Mouse (Mus musculus): ENCODE results near the gene Il12a. TPM values are rescaled to one million over a fixed set of nuclear protein-coding genes. Genes with fewer than 3 reads are reported as not detected.

Gene Il12a
- polyA plus RNA-seq, 1 experiment from 2014 or later, result 0.25 TPM

DNA sequence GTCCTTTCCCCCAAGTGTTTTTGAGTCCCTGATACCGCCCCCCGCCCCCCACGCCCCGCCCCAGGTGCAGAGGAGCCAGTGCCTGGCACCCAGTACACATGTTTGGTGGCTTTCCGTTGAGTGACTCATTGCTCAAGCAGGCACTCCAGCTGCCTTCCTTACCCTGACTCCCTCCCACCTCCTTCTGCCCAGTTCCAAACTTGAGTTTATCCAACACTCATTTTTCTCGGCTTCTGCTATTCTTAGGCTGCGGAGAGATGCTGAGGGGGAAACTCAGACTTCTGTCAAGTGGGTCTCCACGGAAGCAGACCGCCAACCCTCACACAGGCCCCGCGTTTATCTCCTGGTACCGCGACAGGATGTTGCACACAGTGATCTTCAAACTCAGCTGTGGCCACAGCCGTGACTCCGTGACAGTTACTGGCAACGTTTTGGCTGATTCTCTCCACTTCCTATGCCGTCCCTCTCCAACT is 13.6 kb upstream of the Il12a start:
- no peaks in the 10 kb centered on the region for H3K4me1 ChIP-seq (ENCODE audit: control insufficient read depth, insufficient read depth, low read length)
- H3K9me3 ChIP-seq (ENCODE audit: control insufficient read depth, low read length), result no peaks in the 10 kb centered on the region
- no peak overlapping the region for H3K27ac ChIP-seq (ENCODE audit: low read depth, low read length)
- ATAC-seq (ENCODE audit: insufficient read depth, low FRiP score, low TSS enrichment), result no peak
- H3K36me3 ChIP-seq (ENCODE audit: control insufficient read depth, insufficient read depth, low read length), result no peaks in the 10 kb centered on the region
- H3K9ac ChIP-seq (ENCODE audit: low read length), result no peak overlapping the region
- 50% methylated on average over 17 of the region's 17 CpGs for WGBS
- H3K4me3 ChIP-seq (ENCODE audit: low read depth, low read length), result no peak overlapping the region
- no peak for DNase-seq (ENCODE audit: low spot score)
- H3K27me3 ChIP-seq (ENCODE audit: control insufficient read depth, insufficient read depth, low read length), result no peaks in the 10 kb centered on the region
- no peak overlapping the region for H3K4me2 ChIP-seq (ENCODE audit: low read depth)

DNA sequence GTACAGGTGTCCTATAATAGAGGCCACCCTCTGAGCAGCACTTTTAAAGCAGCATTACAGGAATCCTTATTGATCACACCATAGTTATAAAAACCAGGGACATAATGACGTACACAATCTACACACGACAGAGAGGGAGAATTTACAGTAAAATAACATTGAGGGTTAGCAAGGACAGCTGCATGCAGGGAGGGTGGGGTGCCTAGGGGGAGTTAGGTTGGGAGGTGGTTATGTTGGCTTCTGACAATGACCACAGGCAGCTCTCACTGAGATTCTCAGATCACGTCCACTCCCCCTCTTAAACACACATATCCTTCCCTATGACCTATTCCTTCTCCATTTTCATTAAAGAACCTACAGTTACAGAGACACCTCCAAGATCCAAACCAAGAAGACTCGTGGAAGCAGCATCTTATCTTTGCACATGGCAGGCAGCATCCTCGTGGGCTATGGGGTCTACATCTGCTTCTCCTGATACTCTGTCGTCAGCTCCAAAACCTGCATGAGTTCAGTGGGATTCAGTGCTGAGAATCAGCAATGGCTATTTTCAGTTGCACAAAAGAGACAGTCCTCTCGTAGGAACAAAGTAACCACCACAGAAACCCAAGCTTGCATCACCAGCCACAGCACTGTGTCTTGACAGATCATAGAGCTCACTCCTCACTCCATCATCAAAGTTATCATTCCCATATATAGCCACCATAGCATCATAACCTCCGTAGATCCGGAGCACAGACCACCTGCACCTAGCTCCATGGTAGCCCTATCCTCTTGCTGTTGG is 11.4 kb upstream of the Il12a start:
- H3K9ac ChIP-seq (ENCODE audit: low read length), result no peak overlapping the region
- H3K4me3 ChIP-seq (ENCODE audit: low read depth, low read length), result no peak overlapping the region
- no peaks in the 10 kb centered on the region for H3K36me3 ChIP-seq (ENCODE audit: control insufficient read depth, insufficient read depth, low read length)
- ATAC-seq (ENCODE audit: insufficient read depth, low FRiP score, low TSS enrichment) (no peak), DNase-seq (ENCODE audit: low spot score) (no peak)
- H3K27me3 ChIP-seq (ENCODE audit: control insufficient read depth, insufficient read depth, low read length), result no peaks in the 10 kb centered on the region
- 88% methylated on average over 9 of the region's 9 CpGs for WGBS
- H3K4me1 ChIP-seq (ENCODE audit: control insufficient read depth, insufficient read depth, low read length), result no peaks in the 10 kb centered on the region
- no peak overlapping the region for H3K27ac ChIP-seq (ENCODE audit: low read depth, low read length)
- H3K9me3 ChIP-seq (ENCODE audit: control insufficient read depth, low read length), result no peaks in the 10 kb centered on the region
- H3K4me2 ChIP-seq (ENCODE audit: low read depth), result no peak overlapping the region

DNA sequence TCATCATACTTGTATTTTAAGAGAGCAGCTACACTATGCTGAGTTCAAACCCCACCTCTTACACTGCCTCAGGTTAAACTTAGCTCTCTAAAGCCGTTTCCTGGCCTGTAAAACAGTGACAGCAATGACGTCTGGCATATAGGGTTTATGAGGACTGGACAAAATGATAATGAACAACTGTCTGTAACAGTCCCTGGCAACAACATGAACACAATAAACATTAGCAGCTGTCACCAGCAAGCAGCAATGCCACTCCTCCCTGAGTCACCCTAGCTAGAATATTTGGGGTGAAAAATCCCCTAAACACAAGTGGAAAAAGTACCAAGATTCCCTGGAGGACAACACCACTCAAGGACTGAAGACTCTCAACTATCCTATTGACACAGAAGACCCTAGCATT is 6.9 kb upstream of the Il12a start:
- H3K9me3 ChIP-seq (ENCODE audit: control insufficient read depth, low read length), result no peaks in the 10 kb centered on the region
- WGBS, result 66% methylated on average over 2 of the region's 2 CpGs
- no peak for DNase-seq (ENCODE audit: low spot score)
- no peaks in the 10 kb centered on the region for H3K4me1 ChIP-seq (ENCODE audit: control insufficient read depth, insufficient read depth, low read length)
- H3K4me3 ChIP-seq (ENCODE audit: low read depth, low read length), result no peak overlapping the region
- H3K36me3 ChIP-seq (ENCODE audit: control insufficient read depth, insufficient read depth, low read length), result no peaks in the 10 kb centered on the region
- H3K4me2 ChIP-seq (ENCODE audit: low read depth), result no peak overlapping the region
- no peaks in the 10 kb centered on the region for H3K27me3 ChIP-seq (ENCODE audit: control insufficient read depth, insufficient read depth, low read length)
- H3K27ac ChIP-seq (ENCODE audit: low read depth, low read length), result no peak overlapping the region
- no peak for ATAC-seq (ENCODE audit: insufficient read depth, low FRiP score, low TSS enrichment)
- H3K9ac ChIP-seq (ENCODE audit: low read length), result no peak overlapping the region

DNA sequence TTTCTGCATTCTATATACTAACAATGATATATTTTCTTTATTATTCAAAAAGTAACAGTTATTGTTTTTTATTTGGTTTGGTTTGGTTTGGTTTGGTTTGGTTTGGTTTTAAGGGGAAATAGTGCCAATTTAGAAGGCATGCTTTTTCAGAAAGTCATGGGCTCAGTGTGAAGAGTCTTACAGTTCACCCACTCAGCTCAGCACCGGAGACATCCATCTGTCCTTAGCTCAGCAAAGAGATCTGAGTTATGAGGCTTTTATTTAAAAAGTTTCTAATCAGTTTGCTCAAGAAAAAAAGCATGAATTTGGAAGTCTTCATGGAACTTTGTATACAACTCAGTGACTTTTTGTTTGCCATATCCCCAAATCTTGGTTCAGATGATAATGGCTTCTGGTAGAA is 6.2 kb upstream of the Il12a start:
- no peak overlapping the region for H3K27ac ChIP-seq (ENCODE audit: low read depth, low read length)
- H3K4me2 ChIP-seq (ENCODE audit: low read depth), result no peak overlapping the region
- WGBS, result 90% methylated on average over 1 of the region's 1 CpGs
- no peaks in the 10 kb centered on the region for H3K4me1 ChIP-seq (ENCODE audit: control insufficient read depth, insufficient read depth, low read length)
- no peaks in the 10 kb centered on the region for H3K36me3 ChIP-seq (ENCODE audit: control insufficient read depth, insufficient read depth, low read length)
- H3K27me3 ChIP-seq (ENCODE audit: control insufficient read depth, insufficient read depth, low read length), result no peaks in the 10 kb centered on the region
- H3K9ac ChIP-seq (ENCODE audit: low read length), result no peak overlapping the region
- ATAC-seq (ENCODE audit: insufficient read depth, low FRiP score, low TSS enrichment) (no peak), DNase-seq (ENCODE audit: low spot score) (no peak)
- H3K4me3 ChIP-seq (ENCODE audit: low read depth, low read length), result no peak overlapping the region
- no peaks in the 10 kb centered on the region for H3K9me3 ChIP-seq (ENCODE audit: control insufficient read depth, low read length)

DNA sequence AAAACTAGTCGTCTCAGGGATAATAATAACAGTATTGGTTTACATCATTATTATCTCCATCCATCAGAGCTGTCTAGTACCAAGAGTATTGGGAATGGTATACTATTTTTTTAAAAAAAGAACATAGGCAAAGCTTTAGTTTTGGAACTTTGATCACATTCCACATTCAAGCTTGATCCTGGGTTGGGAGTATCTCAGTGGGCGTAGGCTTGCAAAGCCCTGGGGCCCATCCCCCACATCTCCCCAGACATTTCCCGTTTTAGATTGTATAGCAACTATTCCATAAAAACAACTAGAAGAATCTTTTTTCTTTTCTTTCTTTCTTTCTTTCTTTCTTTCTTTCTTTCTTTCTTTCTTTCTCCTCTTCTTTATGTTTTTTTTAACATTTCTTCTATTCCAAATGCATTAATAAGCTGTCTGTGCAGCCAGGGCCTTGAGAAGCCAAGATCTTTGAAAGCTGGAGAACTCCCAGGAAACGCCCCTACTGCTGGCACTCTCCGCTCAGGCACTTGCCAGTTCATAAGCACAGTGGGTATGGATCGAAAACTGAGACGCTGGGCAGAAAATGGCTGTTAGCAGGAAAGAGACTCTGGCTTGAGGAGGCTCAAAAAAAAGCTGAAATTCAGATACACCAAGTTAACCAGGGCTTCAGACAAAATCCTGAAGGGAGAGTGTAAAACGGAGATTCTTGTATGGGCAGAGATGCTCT is 3.4 kb upstream of the Il12a start:
- no peak overlapping the region for H3K4me2 ChIP-seq (ENCODE audit: low read depth)
- H3K36me3 ChIP-seq (ENCODE audit: control insufficient read depth, insufficient read depth, low read length), result no peaks in the 10 kb centered on the region
- H3K27ac ChIP-seq (ENCODE audit: low read depth, low read length), result no peak overlapping the region
- 84% methylated on average over 8 of the region's 8 CpGs for WGBS
- no peaks in the 10 kb centered on the region for H3K4me1 ChIP-seq (ENCODE audit: control insufficient read depth, insufficient read depth, low read length)
- no peak overlapping the region for H3K9ac ChIP-seq (ENCODE audit: low read length)
- H3K9me3 ChIP-seq (ENCODE audit: control insufficient read depth, low read length), result no peaks in the 10 kb centered on the region
- no peak overlapping the region for H3K4me3 ChIP-seq (ENCODE audit: low read depth, low read length)
- DNase-seq (ENCODE audit: low spot score) (no peak), ATAC-seq (ENCODE audit: insufficient read depth, low FRiP score, low TSS enrichment) (no peak)
- no peaks in the 10 kb centered on the region for H3K27me3 ChIP-seq (ENCODE audit: control insufficient read depth, insufficient read depth, low read length)

DNA sequence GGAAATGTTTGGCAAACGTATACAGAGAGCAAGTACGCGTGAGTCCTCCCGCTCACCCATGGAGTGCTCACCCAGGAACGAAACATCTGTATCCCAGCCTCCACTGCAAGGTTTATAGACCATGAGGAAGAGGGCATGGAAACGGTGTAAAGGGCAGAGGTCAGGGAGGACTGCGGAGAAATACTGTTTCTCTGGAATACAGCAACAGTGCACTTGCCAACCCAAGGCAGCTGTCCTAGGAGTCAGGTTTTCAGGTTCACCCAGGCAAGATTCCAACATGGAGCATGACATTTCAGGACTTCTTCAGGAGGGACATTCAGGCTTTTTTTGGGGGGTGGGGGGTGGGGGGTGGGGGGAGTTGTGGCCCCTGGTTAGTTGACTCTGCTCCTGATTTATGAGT is 1.1 kb upstream of the Il12a start:
- Histone ChIP-seq H3K27me3 (ENCODE audit: control insufficient read depth, insufficient read depth, low read length) (no peaks in the 10 kb centered on the region), H3K4me3 (ENCODE audit: low read depth, low read length) (no peak overlapping the region), H3K4me2 (ENCODE audit: low read depth) (no peak overlapping the region), H3K4me1 (ENCODE audit: control insufficient read depth, insufficient read depth, low read length) (no peaks in the 10 kb centered on the region), H3K27ac (ENCODE audit: low read depth, low read length) (no peak overlapping the region), H3K9ac (ENCODE audit: low read length) (no peak overlapping the region), H3K9me3 (ENCODE audit: control insufficient read depth, low read length) (no peaks in the 10 kb centered on the region), H3K36me3 (ENCODE audit: control insufficient read depth, insufficient read depth, low read length) (no peaks in the 10 kb centered on the region)
- 68% methylated on average over 7 of the region's 7 CpGs for WGBS
- no peak for DNase-seq (ENCODE audit: low spot score)
- no peak for ATAC-seq (ENCODE audit: insufficient read depth, low FRiP score, low TSS enrichment)

DNA sequence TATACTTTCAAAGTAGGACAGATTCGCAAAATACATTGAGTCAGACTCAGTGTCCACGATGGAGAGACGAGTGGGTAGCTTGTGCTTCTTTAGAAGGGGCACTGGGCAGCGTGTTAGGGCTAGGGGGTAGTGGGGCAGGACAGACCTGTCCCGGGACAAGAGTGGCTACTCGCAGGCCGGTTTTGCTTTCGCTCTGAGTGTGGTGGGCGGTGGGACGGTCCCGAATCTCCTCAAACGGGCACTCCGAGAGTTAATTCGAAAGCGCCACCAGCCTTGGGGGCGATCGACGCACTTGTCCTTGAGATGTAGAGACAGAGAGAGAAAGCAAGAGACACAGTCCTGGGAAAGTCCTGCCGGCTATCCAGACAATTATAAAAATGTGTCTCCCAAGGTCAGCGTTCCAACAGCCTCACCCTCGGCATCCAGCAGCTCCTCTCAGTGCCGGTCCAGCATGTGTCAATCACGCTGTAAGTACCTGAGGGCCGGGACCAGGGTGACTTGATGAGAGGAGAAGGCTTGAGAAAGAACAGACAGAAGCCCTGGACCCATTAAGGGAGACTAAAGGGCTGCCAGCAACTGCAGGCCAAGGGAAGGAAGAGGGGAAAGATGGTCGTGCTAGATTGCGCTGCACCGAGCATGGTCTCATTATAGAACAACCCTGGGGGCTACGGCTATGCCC is 795 bp downstream of the Il12a start:
- DNase-seq (ENCODE audit: low spot score), result no peak
- no peak overlapping the region for H3K9ac ChIP-seq (ENCODE audit: low read length)
- H3K4me1 ChIP-seq (ENCODE audit: control insufficient read depth, insufficient read depth, low read length), result no peaks in the 10 kb centered on the region
- H3K27me3 ChIP-seq (ENCODE audit: control insufficient read depth, insufficient read depth, low read length), result no peaks in the 10 kb centered on the region
- H3K36me3 ChIP-seq (ENCODE audit: control insufficient read depth, insufficient read depth, low read length), result no peaks in the 10 kb centered on the region
- no peak for ATAC-seq (ENCODE audit: insufficient read depth, low FRiP score, low TSS enrichment)
- H3K27ac ChIP-seq (ENCODE audit: low read depth, low read length), result no peak overlapping the region
- no peak overlapping the region for H3K4me3 ChIP-seq (ENCODE audit: low read depth, low read length)
- H3K4me2 ChIP-seq (ENCODE audit: low read depth), result no peak overlapping the region
- no peaks in the 10 kb centered on the region for H3K9me3 ChIP-seq (ENCODE audit: control insufficient read depth, low read length)
- 92% methylated on average over 28 of the region's 28 CpGs for WGBS

DNA sequence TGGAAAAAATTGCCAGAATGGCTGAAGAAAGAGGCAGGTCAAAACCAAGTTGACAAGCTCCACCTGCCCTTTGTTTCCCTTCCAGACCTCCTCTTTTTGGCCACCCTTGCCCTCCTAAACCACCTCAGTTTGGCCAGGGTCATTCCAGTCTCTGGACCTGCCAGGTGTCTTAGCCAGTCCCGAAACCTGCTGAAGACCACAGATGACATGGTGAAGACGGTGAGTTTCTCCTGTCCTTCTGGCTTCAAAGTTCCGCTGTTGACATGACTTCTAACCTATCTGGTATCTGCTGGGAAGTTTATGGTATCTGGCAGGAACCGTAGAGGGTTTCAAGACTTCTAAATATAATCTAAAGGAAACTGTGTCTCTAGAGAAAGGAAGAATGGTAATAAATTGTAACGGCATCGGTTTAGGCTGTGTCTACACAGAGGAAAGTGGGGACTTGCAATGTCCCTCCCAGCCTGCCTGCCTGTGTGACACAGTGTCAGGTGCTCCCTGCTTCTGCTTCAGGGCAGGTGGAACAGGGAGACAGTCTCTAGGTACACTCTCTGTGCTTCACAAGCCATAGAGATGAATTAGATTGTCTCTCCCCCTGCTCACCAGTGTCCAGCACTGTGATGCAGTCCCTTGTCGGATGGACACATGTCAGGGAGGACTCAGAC is 1.6 kb downstream of the Il12a start:
- DNase-seq (ENCODE audit: low spot score) (no peak), ATAC-seq (ENCODE audit: insufficient read depth, low FRiP score, low TSS enrichment) (no peak)
- no peaks in the 10 kb centered on the region for H3K4me1 ChIP-seq (ENCODE audit: control insufficient read depth, insufficient read depth, low read length)
- no peak overlapping the region for H3K9ac ChIP-seq (ENCODE audit: low read length)
- no peak overlapping the region for H3K4me3 ChIP-seq (ENCODE audit: low read depth, low read length)
- no peak overlapping the region for H3K27ac ChIP-seq (ENCODE audit: low read depth, low read length)
- H3K36me3 ChIP-seq (ENCODE audit: control insufficient read depth, insufficient read depth, low read length), result no peaks in the 10 kb centered on the region
- no peaks in the 10 kb centered on the region for H3K9me3 ChIP-seq (ENCODE audit: control insufficient read depth, low read length)
- 86% methylated on average over 7 of the region's 7 CpGs for WGBS
- no peaks in the 10 kb centered on the region for H3K27me3 ChIP-seq (ENCODE audit: control insufficient read depth, insufficient read depth, low read length)
- no peak overlapping the region for H3K4me2 ChIP-seq (ENCODE audit: low read depth)

Data from neural tube, embryonic 11.5 days (tissue).